Mouse (Mus musculus): ENCODE measurements around the gene Ckm. TPM values are rescaled to one million over a fixed set of nuclear protein-coding genes. Genes with fewer than 3 reads are reported as not detected.

Gene Ckm
- polyA plus RNA-seq, 1 experiment: 0.08 TPM

GRCm38 (mm10) chr7:19375368-19375767 lies 29.2 kb upstream of the Ckm start:
- no peak for DNase-seq
- Histone ChIP-seq H3K4me3 (replicated peaks; ENCODE audit: insufficient read depth, low read depth, low read length) (no peak overlapping the region), H3K4me1 (ENCODE audit: control insufficient read depth, insufficient read depth, low read length) (no peaks in the 10 kb centered on the region), H3K27me3 (ENCODE audit: control insufficient read depth, insufficient read depth, low read length) (no peaks in the 10 kb centered on the region), H3K27ac (ENCODE audit: insufficient read depth, low read length) (no peak overlapping the region)
- WGBS: 80% methylated on average over 18 of the region's 18 CpGs
- TF ChIP-seq POLR2A (IDR thresholded peaks at IDR 0.05; ENCODE audit: borderline replicate concordance, insufficient read depth, low read length) (no peak), CTCF (IDR thresholded peaks at IDR 0.05; ENCODE audit: borderline replicate concordance, insufficient read depth, low read depth, low read length) (no peak)

- TF ChIP-seq CTCF (IDR thresholded peaks at IDR 0.05; ENCODE audit: borderline replicate concordance, insufficient read depth, low read depth, low read length) (no peak), POLR2A (IDR thresholded peaks at IDR 0.05; ENCODE audit: borderline replicate concordance, insufficient read depth, low read length) (no peak)
- Histone ChIP-seq H3K27ac (ENCODE audit: insufficient read depth, low read length) (no peak overlapping the region), H3K4me1 (ENCODE audit: control insufficient read depth, insufficient read depth, low read length) (no peaks in the 10 kb centered on the region), H3K4me3 (replicated peaks; ENCODE audit: insufficient read depth, low read depth, low read length) (no peak overlapping the region), H3K27me3 (ENCODE audit: control insufficient read depth, insufficient read depth, low read length) (no peaks in the 10 kb centered on the region)
- DNase-seq: no peak
- 89% methylated on average over 4 of the region's 4 CpGs for WGBS
Observed at GRCm38 (mm10) chr7:19376019-19376418, 28.6 kb upstream of the Ckm start.

GRCm38 (mm10) chr7:19378049-19378448 lies 26.5 kb upstream of the Ckm start:
- Histone ChIP-seq H3K4me1 (ENCODE audit: control insufficient read depth, insufficient read depth, low read length) (no peaks in the 10 kb centered on the region), H3K27me3 (ENCODE audit: control insufficient read depth, insufficient read depth, low read length) (no peaks in the 10 kb centered on the region), H3K27ac (ENCODE audit: insufficient read depth, low read length) (no peak overlapping the region), H3K4me3 (replicated peaks; ENCODE audit: insufficient read depth, low read depth, low read length) (no peak overlapping the region)
- WGBS: 70% methylated on average over 8 of the region's 8 CpGs
- TF ChIP-seq CTCF (IDR thresholded peaks at IDR 0.05; ENCODE audit: borderline replicate concordance, insufficient read depth, low read depth, low read length) (no peak), POLR2A (IDR thresholded peaks at IDR 0.05; ENCODE audit: borderline replicate concordance, insufficient read depth, low read length) (no peak)
- no peak for DNase-seq

GRCm38 (mm10) chr7:19381377-19382165 lies 23.0 kb upstream of the Ckm start, which contains the start of gene Ercc2:
Gene Ercc2, plus strand, starts transcription at chr7:19382010.
- WGBS: 7% methylated on average over 38 of the region's 48 CpGs
- H3K27me3 ChIP-seq (ENCODE audit: control insufficient read depth, insufficient read depth, low read length): no peaks in the 10 kb centered on the region
- TF ChIP-seq POLR2A (IDR thresholded peaks at IDR 0.05; ENCODE audit: borderline replicate concordance, insufficient read depth, low read length) (peak; percentile 56; the same call in 1 of the 2 replicates), CTCF (IDR thresholded peaks at IDR 0.05; ENCODE audit: borderline replicate concordance, insufficient read depth, low read depth, low read length) (no peak)
- H3K4me3 ChIP-seq (replicated peaks; ENCODE audit: insufficient read depth, low read depth, low read length): peak within 1 kb of the TSS; percentile 93
- peak; percentile 99 for DNase-seq
- H3K4me1 ChIP-seq (ENCODE audit: control insufficient read depth, insufficient read depth, low read length): peaks cover 8% of the 10 kb centered on the region; the same call in 1 of the 2 replicates
- H3K27ac ChIP-seq (ENCODE audit: insufficient read depth, low read length): no peak within 1 kb of the TSS

GRCm38 (mm10) chr7:19382166-19382541 lies 22.4 kb upstream of the Ckm start:
- H3K4me3 ChIP-seq (replicated peaks; ENCODE audit: insufficient read depth, low read depth, low read length): peak overlapping the region; percentile 93
- TF ChIP-seq CTCF (IDR thresholded peaks at IDR 0.05; ENCODE audit: borderline replicate concordance, insufficient read depth, low read depth, low read length): no peak
- no peak for TF ChIP-seq POLR2A (IDR thresholded peaks at IDR 0.05; ENCODE audit: borderline replicate concordance, insufficient read depth, low read length)
- no peaks in the 10 kb centered on the region for H3K27me3 ChIP-seq (ENCODE audit: control insufficient read depth, insufficient read depth, low read length)
- no peak for DNase-seq
- H3K4me1 ChIP-seq (ENCODE audit: control insufficient read depth, insufficient read depth, low read length): peaks cover 8% of the 10 kb centered on the region; the same call in 1 of the 2 replicates
- WGBS: under 1% methylated on average over 37 of the region's 37 CpGs
- no peak overlapping the region for H3K27ac ChIP-seq (ENCODE audit: insufficient read depth, low read length)

GRCm38 (mm10) chr7:19383708-19384107 lies 20.9 kb upstream of the Ckm start:
- no peak overlapping the region for H3K4me3 ChIP-seq (replicated peaks; ENCODE audit: insufficient read depth, low read depth, low read length)
- 81% methylated on average over 9 of the region's 9 CpGs for whole genome bisulfite sequencing
- H3K27ac ChIP-seq (ENCODE audit: insufficient read depth, low read length): no peak overlapping the region
- peaks cover 14% of the 10 kb centered on the region for H3K4me1 ChIP-seq (ENCODE audit: control insufficient read depth, insufficient read depth, low read length)
- no peak for DNase-seq
- no peak for TF ChIP-seq POLR2A (IDR thresholded peaks at IDR 0.05; ENCODE audit: borderline replicate concordance, insufficient read depth, low read length)
- TF ChIP-seq CTCF (IDR thresholded peaks at IDR 0.05; ENCODE audit: borderline replicate concordance, insufficient read depth, low read depth, low read length): no peak
- no peaks in the 10 kb centered on the region for H3K27me3 ChIP-seq (ENCODE audit: control insufficient read depth, insufficient read depth, low read length)

GRCm38 (mm10) chr7:19388699-19389413 lies 15.7 kb upstream of the Ckm start:
- Histone ChIP-seq H3K4me1 (ENCODE audit: control insufficient read depth, insufficient read depth, low read length) (peaks cover 17% of the 10 kb centered on the region), H3K27ac (ENCODE audit: insufficient read depth, low read length) (no peak overlapping the region), H3K27me3 (ENCODE audit: control insufficient read depth, insufficient read depth, low read length) (no peaks in the 10 kb centered on the region), H3K4me3 (replicated peaks; ENCODE audit: insufficient read depth, low read depth, low read length) (no peak overlapping the region)
- no peak for TF ChIP-seq POLR2A (IDR thresholded peaks at IDR 0.05; ENCODE audit: borderline replicate concordance, insufficient read depth, low read length)
- TF ChIP-seq CTCF (IDR thresholded peaks at IDR 0.05; ENCODE audit: borderline replicate concordance, insufficient read depth, low read depth, low read length): no peak
- no peak for DNase-seq
- 27% methylated on average over 10 of the region's 10 CpGs for WGBS

All from cerebellum, adult 2 months (tissue).